Mouse (Mus musculus) adrenal gland, postnatal 14 days (tissue): ENCODE data around the gene Dhx15. TPM values are rescaled to one million over a fixed set of nuclear protein-coding genes. Genes with fewer than 3 reads are reported as not detected.

ENCODE experiments used
- DNase-seq: peaks from one replicate; pipeline ENCODE4 v3.0.0; 2021; ENCODE audit warnings: mixed read lengths
- microRNA-seq, 2 experiments: library from miRNA; unstranded; fragments of <30 nt; microRNA quantifications; one replicate each; pipeline ENCODE4 v1.2.0; 2021
- total RNA-seq: library from RNA; stranded (reverse); gene quantifications from 2 replicates; pipeline ENCODE4 v1.2.3, GENCODE M21; 2021

Gene Dhx15
- total RNA-seq, 1 experiment from 2014 or later = 116 TPM

DNA sequence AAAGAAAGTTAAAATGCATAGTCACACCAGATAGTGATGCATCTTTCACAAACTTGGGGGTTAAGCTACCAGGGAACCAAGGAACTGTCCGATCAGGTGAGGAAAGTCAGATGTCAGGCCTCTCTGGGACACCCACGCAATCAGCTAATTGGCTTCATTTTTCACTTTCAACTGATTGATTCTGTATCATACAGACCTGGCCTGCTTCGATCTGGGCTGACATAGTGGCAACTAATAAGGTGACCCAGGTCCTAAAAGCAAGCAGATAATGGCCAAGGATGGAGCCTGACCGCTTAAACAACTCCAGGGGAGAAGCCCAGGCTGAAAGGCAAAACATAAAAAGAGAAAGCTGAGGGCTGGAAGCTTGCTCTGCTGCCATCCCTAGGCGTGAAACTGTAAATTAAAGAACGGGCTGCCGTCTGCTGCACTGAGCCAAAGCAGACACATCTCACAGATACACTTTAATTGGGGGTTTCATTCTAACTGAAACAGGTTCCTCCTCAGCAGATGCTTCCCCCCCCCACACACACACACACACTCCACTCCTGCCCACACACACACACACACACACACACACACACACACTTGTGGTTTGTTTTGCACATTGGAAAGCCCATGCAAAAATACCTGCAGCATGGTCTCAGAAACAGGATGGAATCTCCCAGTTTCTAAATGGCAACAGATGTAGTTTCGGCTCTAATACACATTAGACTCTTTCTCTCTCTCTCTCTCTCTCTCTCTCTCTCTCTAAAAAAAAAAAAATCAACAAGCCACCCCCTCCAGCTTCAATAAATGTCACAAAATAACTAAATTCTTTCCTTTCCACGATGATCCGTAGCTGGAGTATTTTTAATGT lies 79.3 kb downstream of the Dhx15 start:
- no peak for DNase-seq

Small RNA genes within 50 kb of the gene (microRNA-seq; reads per million reads assigned to microRNA genes)
- gene Mir6417 = 0 reads per million in 2 experiments

Other genes starting within 250 kb of the Dhx15 start
- 99.4 and 116 TPM in 2 replicates for gene Sod3, start 173.3 kb upstream of the Dhx15 start, total RNA-seq